Mouse (Mus musculus) ES-E14 (cell line): ENCODE data around the gene Il11ra1.
"Not testable (repeated sequence)": the region's sequence is repeated elsewhere in the genome, so short reads cannot be mapped to it uniquely, and the experiment has no call there.

Source experiments
- CHD2 ChIP-seq: IDR thresholded peaks from 2 replicates; pipeline ENCODE4 v1.6.1; 2014; ENCODE audit warnings: mild to moderate bottlenecking, low read depth, low read length, inconsistent platforms
- HCFC1 ChIP-seq: IDR thresholded peaks from 2 replicates; pipeline ENCODE4 v1.6.1; 2012; ENCODE audit warnings: low read length, inconsistent platforms, borderline replicate concordance; ENCODE audit not compliant: insufficient read depth
- ZNF384 ChIP-seq: IDR thresholded peaks from 2 replicates; pipeline ENCODE4 v1.6.1; 2012; ENCODE audit warnings: low read depth, low read length, inconsistent platforms

DNA sequence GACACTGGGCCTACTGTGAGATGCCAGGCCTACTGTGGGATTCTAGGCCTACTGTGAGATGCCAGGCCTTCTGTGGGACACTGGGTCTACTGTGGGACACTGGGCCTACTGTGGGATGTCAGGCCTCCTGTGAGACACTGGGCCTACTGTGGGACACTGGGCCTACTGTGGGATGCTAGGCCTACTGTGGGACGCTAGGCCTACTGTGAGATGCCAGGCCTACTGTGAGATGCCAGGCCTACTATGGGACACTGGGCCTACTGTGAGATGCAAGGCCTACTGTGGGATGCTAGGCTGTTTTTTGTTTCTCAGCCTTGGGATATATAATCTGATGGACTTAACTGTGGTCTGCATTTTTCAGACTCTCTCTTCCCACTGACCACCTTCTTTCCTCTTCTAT, 76.1 kb downstream of the Il11ra1 start:
- TF ChIP-seq ZNF384, HCFC1, CHD2: not testable (repeated sequence)
